Mouse (Mus musculus): Measurements from ENCODE around the gene Prss50. TPM values are rescaled to one million over a fixed set of nuclear protein-coding genes. Genes with fewer than 3 reads are reported as not detected.

The Prss50 gene
- polyA plus RNA-seq, 1 experiment from 2014 or later: 14.5 TPM

GRCm38 (mm10) chr9:110836112-110836511 lies 21.7 kb upstream of the Prss50 start:
- H3K9me3 ChIP-seq (replicated peaks): no peaks in the 10 kb centered on the region
- ATAC-seq (ENCODE audit: insufficient read depth): no peak
- H3K36me3 ChIP-seq (replicated peaks): no peaks in the 10 kb centered on the region
- H3K4me2 ChIP-seq: no peak overlapping the region
- H3K4me3 ChIP-seq (replicated peaks): no peak overlapping the region
- H3K4me1 ChIP-seq (replicated peaks): peaks cover 5% of the 10 kb centered on the region; the same call in 1 of the 2 replicates
- no peaks in the 10 kb centered on the region for H3K27me3 ChIP-seq
- H3K27ac ChIP-seq (replicated peaks): no peak overlapping the region
- WGBS (ENCODE audit: insufficient replicate concordance): 36% methylated on average over 2 of the region's 2 CpGs
- H3K9ac ChIP-seq: no peak overlapping the region

GRCm38 (mm10) chr9:110840905-110841304 lies 16.9 kb upstream of the Prss50 start:
- ATAC-seq (ENCODE audit: insufficient read depth): no peak
- no peak overlapping the region for H3K27ac ChIP-seq (replicated peaks)
- 67% methylated on average over 6 of the region's 6 CpGs for WGBS (ENCODE audit: insufficient replicate concordance)

GRCm38 (mm10) chr9:110841438-110841837 lies 16.3 kb upstream of the Prss50 start:
- 29% methylated on average over 2 of the region's 2 CpGs for WGBS (ENCODE audit: insufficient replicate concordance)
- no peaks in the 10 kb centered on the region for H3K27me3 ChIP-seq
- no peak for ATAC-seq (ENCODE audit: insufficient read depth)
- no peak overlapping the region for H3K4me3 ChIP-seq (replicated peaks)
- H3K27ac ChIP-seq (replicated peaks): no peak overlapping the region
- no peak overlapping the region for H3K9ac ChIP-seq
- no peak overlapping the region for H3K4me2 ChIP-seq
- peaks cover 9% of the 10 kb centered on the region for H3K4me1 ChIP-seq (replicated peaks)
- no peaks in the 10 kb centered on the region for H3K36me3 ChIP-seq (replicated peaks)
- H3K9me3 ChIP-seq (replicated peaks): no peaks in the 10 kb centered on the region

More at GRCm38 (mm10) chr9:110840905-110841304, 16.9 kb upstream of the Prss50 start:
- H3K9ac ChIP-seq: no peak overlapping the region
- H3K9me3 ChIP-seq (replicated peaks): no peaks in the 10 kb centered on the region
- no peaks in the 10 kb centered on the region for H3K27me3 ChIP-seq
- H3K4me2 ChIP-seq: no peak overlapping the region
- no peak overlapping the region for H3K4me3 ChIP-seq (replicated peaks)
- peaks cover 9% of the 10 kb centered on the region for H3K4me1 ChIP-seq (replicated peaks)
- H3K36me3 ChIP-seq (replicated peaks): no peaks in the 10 kb centered on the region

GRCm38 (mm10) chr9:110844206-110844605 lies 13.6 kb upstream of the Prss50 start, which contains the start of gene Prss46:
Prss46 (plus strand) TSS chr9:110844506.
- no peak within 1 kb of the TSS for H3K4me3 ChIP-seq (replicated peaks)
- no peak within 1 kb of the TSS for H3K9ac ChIP-seq
- no peaks in the 10 kb centered on the region for H3K9me3 ChIP-seq (replicated peaks)
- no peaks in the 10 kb centered on the region for H3K27me3 ChIP-seq
- no peak within 1 kb of the TSS for H3K27ac ChIP-seq (replicated peaks)
- H3K36me3 ChIP-seq (replicated peaks): no peaks in the 10 kb centered on the region
- peaks cover 9% of the 10 kb centered on the region for H3K4me1 ChIP-seq (replicated peaks)
- H3K4me2 ChIP-seq: no peak within 1 kb of the TSS
- 66% methylated on average over 10 of the region's 10 CpGs for WGBS (ENCODE audit: insufficient replicate concordance)
- no peak for ATAC-seq (ENCODE audit: insufficient read depth)

- H3K36me3 ChIP-seq (replicated peaks): no peaks in the 10 kb centered on the region
- no peaks in the 10 kb centered on the region for H3K9me3 ChIP-seq (replicated peaks)
- no peak overlapping the region for H3K27ac ChIP-seq (replicated peaks)
- no peaks in the 10 kb centered on the region for H3K4me1 ChIP-seq (replicated peaks)
- H3K4me3 ChIP-seq (replicated peaks): no peak overlapping the region
- no peak for ATAC-seq (ENCODE audit: insufficient read depth)
- no peaks in the 10 kb centered on the region for H3K27me3 ChIP-seq
- WGBS (ENCODE audit: insufficient replicate concordance): 65% methylated on average over 7 of the region's 7 CpGs
- H3K9ac ChIP-seq: no peak overlapping the region
- H3K4me2 ChIP-seq: no peak overlapping the region
Measured at GRCm38 (mm10) chr9:110849162-110849561, 8.6 kb upstream of the Prss50 start.

- peaks cover 28% of the 10 kb centered on the region for H3K4me1 ChIP-seq (replicated peaks)
- H3K4me3 ChIP-seq (replicated peaks): no peak overlapping the region
- H3K27ac ChIP-seq (replicated peaks): no peak overlapping the region
- H3K9ac ChIP-seq: no peak overlapping the region
- no peak overlapping the region for H3K4me2 ChIP-seq
- 50% methylated on average over 7 of the region's 7 CpGs for WGBS (ENCODE audit: insufficient replicate concordance)
- H3K27me3 ChIP-seq: peaks cover 15% of the 10 kb centered on the region; the same call in 1 of the 2 replicates
- no peaks in the 10 kb centered on the region for H3K9me3 ChIP-seq (replicated peaks)
- H3K36me3 ChIP-seq (replicated peaks): no peaks in the 10 kb centered on the region
- no peak for ATAC-seq (ENCODE audit: insufficient read depth)
Measured at GRCm38 (mm10) chr9:110855903-110856302, 1.9 kb upstream of the Prss50 start.

- H3K4me3 ChIP-seq (replicated peaks): no peak overlapping the region
- no peak overlapping the region for H3K9ac ChIP-seq
- 11% methylated on average over 4 of the region's 4 CpGs for WGBS (ENCODE audit: insufficient replicate concordance)
- no peak for ATAC-seq (ENCODE audit: insufficient read depth)
- H3K4me1 ChIP-seq (replicated peaks): peaks cover 28% of the 10 kb centered on the region
- peaks cover 15% of the 10 kb centered on the region; the same call in 1 of the 2 replicates for H3K27me3 ChIP-seq
- no peak overlapping the region for H3K27ac ChIP-seq (replicated peaks)
- 0 out of 2 replicates have a peak overlapping the region, but pooled peaks have one; percentile 79 for H3K4me2 ChIP-seq
- H3K9me3 ChIP-seq (replicated peaks): no peaks in the 10 kb centered on the region
- H3K36me3 ChIP-seq (replicated peaks): no peaks in the 10 kb centered on the region
Measured at GRCm38 (mm10) chr9:110856920-110857319, 847 bp upstream of the Prss50 start.

- H3K4me3 ChIP-seq (replicated peaks): peak overlapping the region; percentile 58
Measured at GRCm38 (mm10) chr9:110858523-110858922, 756 bp downstream of the Prss50 start.

GRCm38 (mm10) chr9:110858967-110859596 lies 1.3 kb downstream of the Prss50 start:
- Histone ChIP-seq H3K4me3 (replicated peaks) (peak overlapping the region; percentile 58; the same call in 1 of the 2 replicates), H3K4me1 (replicated peaks) (peaks cover 28% of the 10 kb centered on the region), H3K9me3 (replicated peaks) (no peaks in the 10 kb centered on the region), H3K27ac (replicated peaks) (peak overlapping the region; percentile 80), H3K27me3 (peaks cover 15% of the 10 kb centered on the region; the same call in 1 of the 2 replicates), H3K36me3 (replicated peaks) (no peaks in the 10 kb centered on the region), H3K9ac (peak overlapping the region; percentile 18; the same call in 1 of the 2 replicates), H3K4me2 (peak overlapping the region; percentile 79)
- WGBS (ENCODE audit: insufficient replicate concordance): 22% methylated on average over 5 of the region's 5 CpGs
- ATAC-seq (ENCODE audit: insufficient read depth): peak; percentile 88

More at GRCm38 (mm10) chr9:110858523-110858922, 756 bp downstream of the Prss50 start:
- peaks cover 15% of the 10 kb centered on the region; the same call in 1 of the 2 replicates for H3K27me3 ChIP-seq
- H3K27ac ChIP-seq (replicated peaks): peak overlapping the region; percentile 80
- H3K4me1 ChIP-seq (replicated peaks): peaks cover 28% of the 10 kb centered on the region
- H3K9ac ChIP-seq: peak overlapping the region; percentile 18; the same call in 1 of the 2 replicates
- H3K9me3 ChIP-seq (replicated peaks): no peaks in the 10 kb centered on the region
- ATAC-seq (ENCODE audit: insufficient read depth): no peak
- no peaks in the 10 kb centered on the region for H3K36me3 ChIP-seq (replicated peaks)
- H3K4me2 ChIP-seq: peak overlapping the region; percentile 79
- WGBS (ENCODE audit: insufficient replicate concordance): 33% methylated on average over 5 of the region's 5 CpGs

- H3K9me3 ChIP-seq (replicated peaks): no peaks in the 10 kb centered on the region
- no peak overlapping the region for H3K27ac ChIP-seq (replicated peaks)
- peaks cover 16% of the 10 kb centered on the region; the same call in 1 of the 2 replicates for H3K4me1 ChIP-seq (replicated peaks)
- no peak overlapping the region for H3K4me2 ChIP-seq
- H3K9ac ChIP-seq: no peak overlapping the region
- ATAC-seq (ENCODE audit: insufficient read depth): no peak
- 8% methylated on average over 7 of the region's 7 CpGs for WGBS (ENCODE audit: insufficient replicate concordance)
- no peak overlapping the region for H3K4me3 ChIP-seq (replicated peaks)
- H3K27me3 ChIP-seq: peaks cover 29% of the 10 kb centered on the region
- H3K36me3 ChIP-seq (replicated peaks): no peaks in the 10 kb centered on the region
Measured at GRCm38 (mm10) chr9:110871030-110871429, 13.3 kb downstream of the Prss50 start.

- Histone ChIP-seq H3K27me3 (peaks cover 41% of the 10 kb centered on the region), H3K36me3 (replicated peaks) (no peaks in the 10 kb centered on the region), H3K9ac (no peak overlapping the region), H3K4me2 (peak overlapping the region; percentile 35), H3K27ac (replicated peaks) (no peak overlapping the region), H3K4me1 (replicated peaks) (peaks cover 28% of the 10 kb centered on the region), H3K9me3 (replicated peaks) (no peaks in the 10 kb centered on the region), H3K4me3 (replicated peaks) (no peak overlapping the region)
- no peak for ATAC-seq (ENCODE audit: insufficient read depth)
- WGBS (ENCODE audit: insufficient replicate concordance): 15% methylated on average over 40 of the region's 40 CpGs
Measured at GRCm38 (mm10) chr9:110873681-110874659, 16.2 kb downstream of the Prss50 start.
